Mouse (Mus musculus): ENCODE measurements around the gene Tmem237.

Tmem237 gene

DNA sequence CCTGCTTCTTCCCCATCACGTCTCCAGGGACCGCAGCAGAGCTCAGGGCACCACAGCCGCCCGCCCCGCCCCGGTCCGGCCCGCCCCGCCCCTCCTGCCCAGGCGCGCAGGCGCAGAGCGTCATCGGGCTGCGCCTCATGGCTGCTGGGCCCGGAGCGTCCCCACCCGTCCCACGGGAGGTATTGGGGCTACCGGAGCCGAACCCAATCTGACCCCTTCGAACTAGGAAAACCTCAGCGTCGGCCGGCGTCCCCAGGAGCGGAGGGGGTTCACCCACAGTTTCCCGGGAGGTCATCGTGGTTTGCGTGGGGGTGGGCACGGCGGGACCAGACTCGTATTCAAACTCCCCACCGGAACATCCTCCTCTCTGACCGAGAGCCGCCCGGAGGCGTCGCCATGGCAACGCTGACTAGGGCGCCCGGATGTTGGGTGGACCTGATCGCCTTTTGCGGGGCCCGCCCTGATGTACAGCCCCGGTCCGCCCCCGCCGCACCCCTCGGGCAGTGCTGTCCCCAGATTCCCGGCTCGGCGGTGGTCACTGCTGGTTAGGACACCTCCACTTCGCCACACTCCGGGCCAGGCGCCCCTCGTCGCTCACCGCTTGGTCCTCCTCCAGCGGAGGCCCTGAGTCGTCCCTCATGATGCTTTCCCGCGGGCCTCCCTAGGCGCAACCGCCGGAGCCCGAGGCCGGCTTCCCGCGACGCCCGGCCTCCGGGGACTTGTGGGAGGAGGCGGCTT is at the start of gene Tmem237:
Gene Tmem237 (minus strand): TSS at position 689 of the 738 bp plus-strand sequence.
- DNase-seq (ENCODE audit: low spot score): peak; percentile 95

DNA sequence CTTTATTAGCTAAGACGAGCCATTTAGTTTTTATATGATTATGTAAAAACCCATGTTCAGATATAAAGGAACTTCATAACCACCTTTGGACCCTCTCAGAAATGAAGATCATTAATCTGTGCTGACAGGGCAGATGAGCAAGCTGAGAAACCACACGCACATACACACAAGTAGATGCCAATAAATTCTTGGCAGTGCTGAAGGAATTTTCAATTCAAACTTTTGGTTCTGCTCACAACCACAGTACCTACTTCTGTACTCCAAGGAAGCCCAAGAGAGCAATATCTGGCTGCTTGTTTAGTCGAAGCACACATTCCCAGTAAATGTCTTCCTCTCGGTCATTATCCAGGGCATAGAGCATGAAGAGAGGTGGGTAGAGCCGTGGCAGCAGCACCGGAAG is 49.4 kb upstream of the Tmem237 start:
- DNase-seq (ENCODE audit: low spot score): no peak

DNA sequence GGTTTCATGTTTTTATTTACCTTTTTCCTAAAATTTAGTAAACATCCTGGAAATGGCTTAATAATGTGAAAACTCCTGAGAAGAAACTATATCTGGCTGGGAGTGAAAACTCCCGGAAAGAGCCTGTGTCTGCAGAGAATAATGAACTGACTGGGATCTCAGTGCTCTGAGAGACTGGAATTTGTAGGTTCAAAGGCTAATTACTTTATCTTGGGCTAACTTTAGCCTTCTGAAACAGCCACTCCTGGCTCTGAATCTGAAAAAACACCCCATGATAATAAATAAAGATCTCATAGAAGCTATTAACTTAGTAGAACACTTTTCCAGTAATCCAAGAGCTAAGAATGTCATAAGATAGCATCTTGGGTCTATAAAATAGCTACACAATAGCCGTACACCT is 48.3 kb upstream of the Tmem237 start:
- DNase-seq (ENCODE audit: low spot score): no peak

DNA sequence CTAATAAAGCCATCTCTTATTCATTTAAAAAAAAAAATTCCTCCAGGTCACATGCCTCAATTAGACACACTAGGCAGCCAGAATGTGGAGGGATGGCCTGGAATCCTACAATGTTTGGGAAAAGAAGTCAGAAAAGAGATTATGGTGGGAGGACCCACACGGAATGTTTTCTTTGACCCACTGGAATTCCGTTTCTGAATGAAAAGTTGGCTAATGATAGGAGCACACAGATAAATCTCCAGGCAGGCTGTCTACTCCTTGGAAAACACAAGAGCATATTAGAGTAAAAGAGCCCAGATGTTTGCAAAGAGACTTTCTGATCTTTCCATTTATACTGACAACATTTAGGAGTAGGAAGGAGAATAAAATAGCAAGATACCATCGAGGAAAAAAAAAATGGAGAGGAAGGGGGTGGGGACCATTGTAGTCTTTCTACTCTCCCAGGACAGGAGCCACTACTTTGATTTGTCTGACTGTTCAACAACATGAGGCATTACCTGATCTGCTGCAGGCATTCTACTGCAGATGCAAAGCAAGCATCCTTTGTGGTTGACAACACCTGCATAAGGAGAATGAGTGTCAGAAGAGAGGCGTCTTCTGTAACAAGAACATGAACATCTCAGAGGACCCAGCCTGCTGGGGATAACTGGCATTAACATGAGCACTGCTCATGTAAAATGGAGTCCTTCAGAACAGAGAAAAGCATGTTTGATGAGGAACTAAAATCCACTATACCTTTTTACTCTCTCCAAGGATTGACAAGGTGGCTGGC is 47.6 kb upstream of the Tmem237 start:
- no peak for DNase-seq (ENCODE audit: low spot score)

DNA sequence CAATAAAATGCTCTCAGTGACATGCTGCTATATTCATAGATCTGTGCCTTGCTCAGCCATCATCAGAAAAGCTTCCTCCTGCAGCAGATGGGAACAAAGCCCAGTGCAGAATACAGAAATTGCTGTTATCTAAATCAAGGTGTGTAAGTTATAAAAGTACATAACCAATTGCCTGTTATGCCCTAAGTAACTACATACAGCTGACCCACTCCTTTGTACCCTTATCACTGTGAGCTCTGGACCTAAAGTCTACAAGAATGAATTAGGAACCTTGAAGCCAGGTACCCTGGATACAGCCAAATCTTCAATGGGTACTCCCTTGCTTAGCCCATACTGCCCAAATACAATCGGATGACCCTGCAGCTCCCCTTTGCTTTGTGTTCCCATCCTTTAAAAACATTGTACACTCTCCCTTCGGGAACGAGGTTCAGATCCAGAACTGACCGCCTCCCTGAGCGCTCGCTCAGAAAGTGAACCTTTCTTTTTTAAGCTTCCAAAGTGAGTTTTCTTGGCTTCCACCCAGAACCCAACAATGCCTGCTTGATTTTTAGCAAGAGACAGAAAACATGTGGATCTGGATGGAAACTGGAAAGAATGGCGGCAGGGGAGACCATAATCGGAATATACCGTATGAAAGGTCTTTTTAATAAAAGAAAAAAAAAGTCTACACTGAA is 46.2 kb upstream of the Tmem237 start:
- no peak for DNase-seq (ENCODE audit: low spot score)

DNA sequence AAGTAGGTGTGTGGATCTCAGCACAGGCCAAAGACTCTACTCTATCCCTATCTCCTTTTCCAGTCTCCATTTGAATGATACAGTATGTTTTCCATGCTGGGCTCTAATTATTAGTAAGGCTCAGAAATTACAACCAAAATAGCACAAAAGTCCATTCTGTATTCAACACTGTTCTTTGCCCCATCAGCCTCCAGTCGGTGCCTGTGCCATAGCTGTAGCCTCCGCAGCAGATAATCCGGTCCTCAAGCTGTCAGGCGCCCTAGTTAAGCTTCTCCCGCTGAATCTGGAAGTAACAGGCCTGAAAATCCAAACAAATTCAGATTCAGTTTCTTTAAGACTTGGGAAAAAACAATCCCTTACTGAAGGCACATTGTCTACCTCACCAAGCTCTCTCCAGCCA is 43.7 kb upstream of the Tmem237 start:
- no peak for DNase-seq (ENCODE audit: low spot score)

DNA sequence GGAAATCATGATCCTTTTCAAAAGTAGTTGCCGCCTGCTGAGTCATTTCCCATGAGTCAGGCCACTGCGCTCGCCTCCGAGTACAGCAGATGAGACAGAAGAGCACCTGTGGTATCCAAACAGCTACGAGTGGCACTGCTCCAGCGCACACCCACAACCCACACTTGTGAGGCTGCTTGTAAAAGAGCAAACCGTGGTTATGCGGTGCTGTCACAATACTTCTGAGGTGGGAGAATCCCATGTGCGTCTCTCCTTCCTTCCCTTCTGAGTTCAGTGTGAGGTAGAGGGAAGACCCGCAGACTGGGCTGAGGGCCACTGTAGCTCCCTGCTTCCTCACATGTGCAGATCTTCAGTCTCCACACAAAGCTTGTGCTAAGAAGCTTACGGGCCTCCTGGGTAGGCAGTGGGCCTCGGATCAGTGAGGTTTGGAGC is 42.8 kb upstream of the Tmem237 start, which contains the start of gene Mpp4:
Gene Mpp4 (minus strand): TSS at position 360 of the 432 bp plus-strand sequence.
- no peak for DNase-seq (ENCODE audit: low spot score)

DNA sequence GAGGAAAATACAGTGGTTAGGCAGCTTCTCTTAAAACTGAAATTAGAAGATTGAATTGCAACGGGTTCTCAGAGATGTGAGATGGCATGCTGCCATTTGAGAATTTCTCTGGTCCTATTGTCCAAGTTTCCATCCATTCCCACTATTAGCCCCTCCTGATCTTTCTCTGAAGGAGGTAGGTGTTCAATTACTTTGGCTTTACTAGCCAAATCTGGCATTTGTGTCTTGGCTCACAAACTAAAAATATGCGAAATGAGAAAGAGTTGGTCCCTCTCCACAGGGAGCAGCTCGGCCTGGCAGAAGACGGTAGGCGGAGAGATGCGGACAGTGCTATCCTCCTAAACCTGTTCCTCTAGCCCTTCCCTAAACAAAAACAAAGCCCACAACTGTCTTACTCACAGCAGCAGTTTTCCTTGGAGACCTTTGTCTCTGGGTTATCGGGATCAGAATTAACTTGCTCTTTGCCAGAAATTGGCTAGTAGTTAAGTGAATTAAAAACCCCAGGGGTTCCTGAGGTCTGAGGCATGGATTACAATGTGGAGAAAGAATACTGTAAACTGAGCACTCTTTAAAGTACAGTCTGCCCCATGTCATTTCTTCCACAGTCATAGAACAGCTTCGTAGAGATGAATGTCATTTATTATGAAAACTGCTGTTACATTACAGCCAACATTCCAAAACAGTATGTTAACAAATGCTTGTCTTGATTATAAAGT is 42.3 kb upstream of the Tmem237 start:
- DNase-seq (ENCODE audit: low spot score): no peak

DNA sequence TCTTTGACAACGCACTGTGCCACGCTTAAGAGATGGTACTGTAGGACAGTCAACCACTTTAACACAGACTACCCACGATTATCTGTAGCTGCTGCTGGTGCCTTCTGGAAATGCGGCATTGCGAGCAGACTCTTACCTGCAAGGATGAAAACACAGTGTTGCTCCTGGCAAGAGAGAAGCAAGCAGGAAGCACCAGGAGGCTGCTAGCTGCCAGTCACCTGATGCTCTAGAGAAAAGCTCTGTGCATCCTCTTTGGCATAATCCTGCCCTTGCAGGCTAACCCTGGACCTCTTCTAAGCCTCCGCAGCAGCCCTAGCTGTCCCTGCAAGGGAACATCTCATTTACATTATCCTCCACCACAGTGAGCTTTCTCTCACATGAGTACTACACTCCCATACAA is 41.2 kb upstream of the Tmem237 start:
- DNase-seq (ENCODE audit: low spot score): no peak

DNA sequence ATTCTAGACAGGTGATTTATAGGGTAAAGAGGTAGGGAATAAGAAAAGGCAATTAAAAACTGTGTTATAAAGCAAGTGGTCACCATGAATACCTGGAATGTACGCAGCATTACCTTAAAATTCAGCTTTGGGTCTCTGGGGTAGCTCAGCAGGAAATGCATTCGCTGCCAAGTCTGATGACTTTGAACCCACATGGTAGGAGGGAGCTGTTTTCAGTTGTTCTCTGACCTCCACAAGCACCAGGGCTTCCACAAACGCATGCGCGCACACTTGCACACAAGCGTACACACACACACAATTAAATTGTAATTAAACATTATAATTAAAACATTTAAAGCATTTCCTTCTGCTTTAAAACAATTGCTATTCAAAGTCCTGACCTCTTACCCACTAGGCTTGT is 40.7 kb upstream of the Tmem237 start:
- DNase-seq (ENCODE audit: low spot score): no peak

DNA sequence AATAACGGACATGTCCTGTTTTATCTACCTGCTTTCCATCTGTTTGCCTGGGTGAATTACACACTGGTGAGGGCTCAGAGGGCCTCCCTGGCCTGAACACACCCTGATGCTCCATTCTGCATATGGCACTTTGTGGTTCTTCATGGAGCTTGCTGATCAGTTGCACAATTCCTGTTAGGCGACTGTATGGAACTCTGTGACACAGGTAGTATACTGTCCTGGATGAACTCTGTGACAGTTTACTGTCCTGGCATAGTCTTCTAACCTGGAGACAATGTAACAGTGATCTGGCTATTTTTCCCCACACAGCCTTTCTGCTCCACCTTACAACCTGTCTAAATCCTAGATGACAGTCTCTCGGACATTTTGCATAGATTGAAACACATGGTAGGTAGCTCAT is 38.9 kb upstream of the Tmem237 start:
- no peak for DNase-seq (ENCODE audit: low spot score)

DNA sequence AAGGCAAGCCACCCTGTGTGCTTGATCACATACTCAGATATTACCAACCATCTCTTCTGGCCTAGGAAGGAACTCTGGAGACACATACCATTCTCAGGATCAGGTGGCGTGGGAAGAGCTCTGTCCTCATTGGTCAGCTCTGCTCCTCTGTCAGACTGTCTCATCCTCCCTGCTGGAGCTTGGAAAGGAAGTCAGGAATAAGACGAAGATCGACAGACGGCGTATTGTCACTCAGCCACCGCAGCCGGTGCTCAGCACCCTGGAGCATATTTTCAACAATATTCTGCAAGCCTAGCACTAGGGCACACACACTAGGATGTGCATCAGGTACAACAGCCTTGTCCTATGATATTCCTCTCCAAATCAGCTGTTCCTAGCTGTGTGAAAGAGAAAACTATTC is 38.3 kb upstream of the Tmem237 start:
- DNase-seq (ENCODE audit: low spot score): no peak

DNA sequence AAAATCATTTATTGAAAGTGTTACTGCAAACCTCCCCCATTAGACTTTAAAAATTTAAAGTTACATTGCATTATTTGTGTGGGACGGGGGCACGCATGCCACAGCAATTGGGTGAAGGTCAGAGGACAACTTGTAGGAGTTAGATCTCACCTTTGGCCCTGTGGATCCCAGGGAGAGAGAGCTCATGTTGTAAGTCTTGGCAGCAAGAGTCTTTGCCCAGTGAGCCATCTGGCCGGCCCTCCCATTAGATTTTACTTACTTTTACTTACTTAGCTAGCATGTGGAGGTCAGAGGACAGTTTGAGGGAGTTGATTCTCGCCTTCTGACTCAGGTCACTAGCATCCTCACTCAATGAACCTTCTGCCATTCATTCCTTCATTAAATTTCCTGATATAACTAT is 37.6 kb upstream of the Tmem237 start:
- DNase-seq (ENCODE audit: low spot score): no peak

DNA sequence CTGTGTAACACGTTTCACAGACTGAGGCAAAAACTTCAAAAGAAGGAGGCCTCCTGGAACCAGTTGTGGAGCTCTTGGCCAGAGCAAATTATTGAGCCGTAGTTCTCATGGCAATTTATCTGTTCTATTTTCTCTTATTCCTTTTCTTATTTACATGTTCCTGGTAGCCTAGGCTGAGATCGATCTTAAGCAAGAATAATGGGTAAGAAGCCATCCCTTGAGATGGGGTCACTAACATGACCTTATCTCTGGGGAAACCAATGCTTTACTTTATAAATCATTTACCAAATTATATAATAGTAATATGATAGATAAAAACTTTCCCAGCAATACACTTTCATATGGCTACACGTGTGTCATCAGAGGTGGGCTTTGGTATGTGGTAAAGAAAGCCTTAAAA is 32.1 kb upstream of the Tmem237 start:
- no peak for DNase-seq (ENCODE audit: low spot score)

DNA sequence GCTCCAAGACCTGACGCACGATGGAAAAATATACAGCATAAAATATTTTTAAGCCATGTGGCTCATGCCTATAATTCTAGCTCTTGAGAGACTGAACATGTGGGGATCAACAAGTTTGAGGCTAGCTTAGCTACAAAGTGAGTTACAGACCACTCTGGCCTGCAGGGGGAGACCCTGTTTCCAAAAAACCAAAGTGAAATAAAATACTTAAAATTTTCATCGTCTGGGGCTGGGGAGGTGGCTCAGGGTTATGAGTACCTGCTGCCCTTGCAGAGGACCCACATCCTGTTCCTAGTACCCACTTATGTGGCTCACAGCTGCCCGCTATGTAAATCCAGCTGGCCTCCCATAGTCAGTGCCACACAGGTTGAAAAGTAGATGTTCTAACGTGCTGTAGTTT is 30.3 kb upstream of the Tmem237 start:
- DNase-seq (ENCODE audit: low spot score): no peak

DNA sequence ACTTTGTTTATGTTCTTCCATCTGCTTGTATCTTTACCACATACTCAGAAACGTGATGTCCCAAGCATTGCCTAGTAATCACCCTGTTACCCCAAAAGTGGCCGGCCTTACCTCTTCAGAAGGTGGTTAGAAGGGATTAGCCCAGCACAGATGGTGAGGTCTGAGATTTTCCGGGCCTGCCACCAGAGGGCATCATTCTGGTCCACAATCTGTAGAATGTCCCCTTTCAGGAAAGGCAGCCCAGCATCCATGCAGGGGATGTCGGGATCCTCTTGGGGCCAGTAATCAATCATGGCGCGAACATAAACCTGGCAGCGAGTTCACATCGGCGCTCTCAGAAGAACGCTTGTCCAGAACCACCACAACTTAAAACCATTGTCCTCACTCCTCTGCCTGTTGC is 24.3 kb upstream of the Tmem237 start:
- DNase-seq (ENCODE audit: low spot score): peak; percentile 17

DNA sequence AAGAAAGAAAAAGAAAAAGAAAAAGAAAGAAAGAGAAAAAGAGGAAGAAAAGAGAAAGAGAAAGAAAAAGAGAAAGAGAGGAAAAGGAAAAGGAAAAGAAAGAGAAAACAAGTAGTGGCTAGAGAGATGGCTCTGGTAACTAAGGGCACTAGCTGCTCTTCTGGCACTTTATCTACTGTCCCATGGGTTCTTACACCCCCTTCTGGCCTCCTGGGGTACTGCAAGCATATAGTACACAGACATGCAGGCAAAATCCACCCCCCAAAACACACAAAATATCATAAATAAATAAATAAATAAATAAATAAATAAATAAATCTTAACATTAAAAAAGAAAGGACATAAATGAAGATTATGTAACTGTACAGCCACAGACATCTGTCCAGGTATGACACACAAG is 22.6 kb upstream of the Tmem237 start:
- DNase-seq (ENCODE audit: low spot score): peak; percentile 81

DNA sequence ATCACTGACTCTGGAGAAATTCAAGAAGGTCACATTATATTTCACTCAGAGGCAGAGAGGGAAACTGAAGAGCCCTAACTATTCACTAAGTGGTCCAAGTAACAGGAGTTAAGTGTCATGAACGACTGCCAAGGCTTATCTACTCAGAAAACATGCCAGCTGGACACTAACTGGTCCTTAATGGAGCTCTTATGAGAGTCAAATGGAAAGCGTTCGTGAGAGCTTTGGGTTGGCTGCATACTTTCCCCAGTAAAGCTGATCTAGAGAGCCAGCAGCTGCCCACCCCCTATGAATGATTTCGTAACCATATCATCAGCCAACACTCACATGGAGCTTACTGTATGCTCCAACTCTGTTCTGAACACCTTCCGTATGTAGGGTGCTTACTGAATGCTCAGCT is 14.2 kb upstream of the Tmem237 start:
- no peak for DNase-seq (ENCODE audit: low spot score)

DNA sequence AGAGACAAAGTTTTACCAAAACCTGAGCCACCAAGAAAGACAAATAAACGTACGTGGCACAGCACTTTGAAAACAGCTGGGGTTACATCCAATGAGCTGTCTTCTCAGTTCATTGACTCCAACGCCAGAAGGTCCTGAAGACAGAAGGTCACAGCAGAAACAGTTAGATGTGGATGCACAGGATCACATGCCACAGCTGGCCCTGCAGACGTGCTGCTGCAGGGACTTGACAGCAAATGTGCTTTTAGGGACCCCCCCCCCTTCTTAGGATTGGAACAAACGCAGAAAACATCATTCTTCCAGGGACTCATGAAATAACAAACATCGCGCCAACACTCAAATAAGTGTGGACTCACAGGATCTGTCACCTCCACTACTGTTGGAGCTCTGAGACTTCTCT is 8.7 kb upstream of the Tmem237 start:
- no peak for DNase-seq (ENCODE audit: low spot score)

DNA sequence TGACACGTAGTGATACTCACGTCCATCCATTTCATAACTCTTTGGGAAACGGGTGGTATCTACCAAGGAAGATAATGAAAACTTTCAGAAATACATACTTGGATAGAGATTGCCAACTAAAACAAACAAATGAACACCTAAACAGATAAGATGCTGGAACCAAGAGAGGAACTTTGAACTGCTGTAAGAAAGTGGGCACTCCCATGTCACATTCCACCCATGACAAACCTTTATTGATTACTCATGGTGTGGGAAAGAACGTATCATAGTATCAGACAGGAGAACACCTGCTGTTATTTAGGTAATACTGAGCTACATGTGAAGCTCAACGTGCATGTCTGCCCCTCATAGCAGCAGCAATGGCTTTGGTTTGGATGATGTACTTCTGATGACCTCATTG is 5.3 kb upstream of the Tmem237 start:
- DNase-seq (ENCODE audit: low spot score): no peak

DNA sequence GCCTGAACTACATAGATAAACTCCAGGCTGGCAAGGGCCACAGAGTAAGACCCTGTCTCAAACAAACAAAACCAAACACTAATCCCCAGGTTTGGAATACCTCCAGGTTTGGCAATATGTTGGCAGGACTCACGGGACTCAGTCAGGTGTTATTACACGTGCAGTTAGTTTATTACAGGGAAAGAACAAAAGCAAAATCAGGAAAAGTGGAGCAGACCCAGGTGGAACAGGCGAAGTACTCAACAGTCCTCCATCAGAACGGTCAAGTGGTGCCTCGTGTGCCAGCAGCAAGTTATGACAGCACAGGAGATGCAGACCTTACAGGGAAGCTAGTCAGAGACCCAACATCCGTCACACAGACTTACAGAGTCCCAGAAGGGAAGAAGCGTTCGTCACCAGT is 9.7 kb downstream of the Tmem237 start:
- DNase-seq (ENCODE audit: low spot score): no peak

DNA sequence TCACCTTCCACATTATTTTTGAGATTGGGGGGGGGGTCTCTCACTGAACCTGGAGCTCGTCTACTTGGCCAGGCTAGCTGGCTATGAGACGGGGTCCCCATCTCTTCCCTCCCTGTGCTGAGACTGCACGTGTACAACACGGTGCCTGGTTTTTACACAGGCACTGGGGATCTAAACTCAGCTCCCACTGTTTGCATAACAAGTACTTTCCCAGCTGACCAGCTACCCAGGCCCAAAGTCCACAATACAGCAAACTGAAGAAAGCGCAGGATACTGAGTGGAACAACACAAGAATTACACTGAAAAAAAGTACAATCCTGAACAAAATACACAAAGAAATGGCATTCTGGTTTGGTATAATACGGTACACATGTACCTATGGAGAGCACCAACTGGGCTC is 18.1 kb downstream of the Tmem237 start:
- DNase-seq (ENCODE audit: low spot score): no peak

Measured in embryo, embryonic 10.5 days (tissue).